Mouse (Mus musculus) intestine, embryonic 15.5 days (tissue): Measurements from ENCODE around the gene Tmem140. TPM values are rescaled to one million over a fixed set of nuclear protein-coding genes. Genes with fewer than 3 reads are reported as not detected.
A peak's percentile ranks its signal among the peaks of the same experiment; 100 is the strongest.

Experiments
- ATAC-seq: fragments of 200-750 bp; cut with Nextera tagmentation; 2 replicates; pipeline ENCODE4 v1.8.0; 2017; ENCODE audit warnings: moderate TSS enrichment, moderate library complexity
- H3K27ac ChIP-seq: fragments of 300-500 bp; sonication (generic); 2 replicates; pipeline ENCODE4 v1.5.1; 2015; ENCODE audit warnings: mild to moderate bottlenecking, inconsistent platforms
- H3K27me3 ChIP-seq: fragments of 300-500 bp; sonication (generic); replicated peaks from 2 replicates; pipeline ENCODE4 v1.6.1; 2015; ENCODE audit warnings: inconsistent platforms
- H3K36me3 ChIP-seq: fragments of 300-500 bp; sonication (generic); 2 replicates; pipeline ENCODE4 v1.6.1; 2015; ENCODE audit warnings: inconsistent platforms
- H3K4me1 ChIP-seq: fragments of 300-500 bp; sonication (generic); replicated peaks from 2 replicates; pipeline ENCODE4 v1.6.1; 2015; ENCODE audit warnings: inconsistent platforms
- H3K4me2 ChIP-seq: fragments of 300-500 bp; sonication (generic); replicated peaks from 2 replicates; pipeline ENCODE4 v1.6.1; 2015; ENCODE audit warnings: mild to moderate bottlenecking, inconsistent platforms
- H3K4me3 ChIP-seq: fragments of 300-500 bp; sonication (generic); replicated peaks from 2 replicates; pipeline ENCODE4 v1.5.1; 2015; ENCODE audit warnings: inconsistent platforms
- H3K9ac ChIP-seq: fragments of 300-500 bp; sonication (generic); 2 replicates; pipeline ENCODE4 v1.6.1; 2015; ENCODE audit warnings: inconsistent platforms
- H3K9me3 ChIP-seq: fragments of 300-500 bp; sonication (generic); 2 replicates; pipeline ENCODE4 v1.6.1; 2016; ENCODE audit warnings: inconsistent platforms
- WGBS: fragments of 180-500 bp; shearing (Covaris S2); methylation state at CpG from one replicate; pipeline ENCODE4 v1.1.7; 2015; 5-methylcytosine and 5-hydroxymethylcytosine counted together
- polyA plus RNA-seq: library from polyadenylated mRNA; unstranded; fragments of >200 nt; fragmentation: Nextera tagmentation; extraction: Ambion mirVana; gene quantifications from 2 replicates; pipeline ENCODE4 v1.2.1, GENCODE M21; 2015

Tmem140 gene
- 1.7 and 1.8 TPM in 2 replicates for polyA plus RNA-seq

DNA sequence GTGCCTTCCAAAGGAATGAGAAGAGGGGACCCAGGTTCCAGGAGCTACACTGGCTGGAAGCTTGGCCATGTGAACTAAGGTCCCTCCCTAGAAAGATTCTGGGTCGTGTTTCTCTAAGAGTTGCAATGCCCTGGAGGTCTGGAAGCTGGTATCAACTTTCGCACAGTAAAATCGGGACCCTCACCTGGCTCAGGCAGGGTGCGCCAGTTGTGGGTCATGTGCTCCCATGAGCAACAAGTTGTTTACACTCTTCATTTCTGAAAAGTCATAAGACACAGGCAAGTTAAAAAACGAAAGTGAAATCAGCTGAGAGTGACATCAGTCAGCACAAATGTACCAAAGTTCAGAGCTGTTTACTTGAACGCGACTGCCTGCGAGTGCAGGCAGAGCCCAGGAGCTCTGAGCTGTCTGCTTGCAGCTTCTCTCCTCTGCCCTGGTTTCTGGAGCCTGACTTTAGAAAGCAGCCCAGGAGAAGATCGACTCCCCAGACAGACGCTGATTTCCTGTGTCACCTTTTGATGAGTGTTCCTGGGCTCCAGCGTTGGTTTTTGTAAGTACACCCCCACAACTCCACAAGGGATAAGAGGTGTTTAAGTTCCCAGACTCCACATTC lies at the start of gene Tmem140:
Gene Tmem140, plus strand, starts transcription at position 356 of the 613 bp plus-strand sequence.
- no peak within 1 kb of the TSS for H3K27ac ChIP-seq
- ATAC-seq: peak; percentile 64

DNA sequence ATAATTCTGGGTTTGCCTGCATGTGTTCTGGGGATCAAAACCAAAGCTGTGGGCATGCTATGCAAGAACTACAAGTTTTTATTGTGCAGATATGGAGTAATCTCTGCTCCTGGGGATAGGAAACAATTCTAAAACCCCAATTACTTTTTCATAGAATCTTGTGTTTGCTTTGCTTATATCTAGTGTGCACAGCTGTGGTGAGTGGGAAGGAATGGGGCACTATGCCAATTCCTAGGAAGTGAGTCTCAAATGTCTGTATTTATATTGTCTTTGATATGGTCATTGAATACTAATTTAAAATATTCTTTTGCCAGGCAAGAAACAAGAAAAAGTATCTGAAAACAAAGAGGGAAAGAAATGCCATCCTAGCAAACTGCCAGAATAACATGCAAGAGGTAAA lies 38.5 kb upstream of the Tmem140 start:
- no peak overlapping the region for H3K27ac ChIP-seq
- no peak for ATAC-seq
- no peak overlapping the region for H3K9ac ChIP-seq
- H3K9me3 ChIP-seq: no peaks in the 10 kb centered on the region
- H3K4me2 ChIP-seq: no peak overlapping the region
- no peak overlapping the region for H3K4me3 ChIP-seq
- H3K36me3 ChIP-seq: no peaks in the 10 kb centered on the region
- H3K4me1 ChIP-seq: no peaks in the 10 kb centered on the region
- no peaks in the 10 kb centered on the region for H3K27me3 ChIP-seq

More for the DNA sequence above, at the start of gene Tmem140:
- H3K9ac ChIP-seq: no peak within 1 kb of the TSS
- H3K27me3 ChIP-seq: no peaks in the 10 kb centered on the region
- H3K4me2 ChIP-seq: peak within 1 kb of the TSS; percentile 46
- no peaks in the 10 kb centered on the region for H3K9me3 ChIP-seq
- peak within 1 kb of the TSS; percentile 20; the same call in 1 of the 2 replicates for H3K4me3 ChIP-seq
- WGBS: 19% methylated on average over 11 of the region's 11 CpGs
- H3K4me1 ChIP-seq: peaks cover 15% of the 10 kb centered on the region; the same call in 1 of the 2 replicates
- H3K36me3 ChIP-seq: no peaks in the 10 kb centered on the region

DNA sequence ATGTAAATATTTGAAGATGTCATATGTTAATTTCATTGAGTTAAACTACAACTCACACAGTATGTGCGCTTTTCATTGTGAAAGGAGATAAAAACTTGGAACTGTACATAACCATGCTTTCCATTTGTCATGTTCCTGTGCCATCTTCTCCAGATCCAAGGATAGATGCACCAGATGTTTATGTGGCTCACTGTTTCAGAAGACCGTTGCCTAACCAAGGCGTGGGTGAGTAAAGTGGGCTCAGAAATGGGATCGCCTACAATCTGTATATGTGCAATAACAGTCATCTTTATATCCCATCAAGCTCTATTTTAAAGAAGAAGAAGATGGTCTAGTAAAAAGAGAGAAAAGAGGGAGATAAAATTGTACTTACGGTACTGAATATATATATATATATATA lies 30.6 kb upstream of the Tmem140 start:
- Histone ChIP-seq H3K27ac (no peak overlapping the region), H3K4me3 (no peak overlapping the region), H3K4me1 (no peaks in the 10 kb centered on the region), H3K9ac (no peak overlapping the region), H3K4me2 (no peak overlapping the region), H3K9me3 (no peaks in the 10 kb centered on the region), H3K27me3 (no peaks in the 10 kb centered on the region), H3K36me3 (no peaks in the 10 kb centered on the region)
- WGBS: 96% methylated on average over 5 of the region's 5 CpGs
- no peak for ATAC-seq

DNA sequence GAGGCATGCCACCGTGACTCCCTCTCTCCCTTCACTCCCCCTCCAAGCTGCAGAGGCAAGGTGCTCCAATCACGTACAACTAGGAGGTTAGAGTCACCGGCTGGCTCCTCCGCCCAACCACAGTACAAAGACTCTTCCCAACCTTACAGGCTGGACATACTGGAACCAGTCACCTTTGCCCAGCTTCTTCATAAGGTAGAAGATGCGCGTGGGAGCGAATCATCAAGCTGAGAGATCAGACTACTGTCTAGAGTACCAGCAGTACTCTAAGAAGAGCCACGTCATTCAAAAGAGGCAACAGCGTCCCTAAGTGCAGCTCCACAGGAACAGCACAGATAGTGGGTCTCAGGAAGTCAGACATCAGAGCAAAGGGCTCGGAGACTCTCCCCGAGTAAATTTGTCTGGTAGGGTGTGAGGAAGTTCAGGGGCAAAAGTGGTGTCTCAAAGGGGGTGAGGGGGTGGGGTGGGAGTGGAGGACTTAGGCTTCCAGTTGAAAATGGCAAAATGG lies 1.3 kb upstream of the Tmem140 start:
- Histone ChIP-seq H3K27me3 (no peaks in the 10 kb centered on the region), H3K9ac (no peak overlapping the region), H3K27ac (no peak overlapping the region), H3K4me3 (no peak overlapping the region), H3K4me1 (peaks cover 11% of the 10 kb centered on the region; the same call in 1 of the 2 replicates), H3K9me3 (no peaks in the 10 kb centered on the region), H3K4me2 (no peak overlapping the region), H3K36me3 (no peaks in the 10 kb centered on the region)
- WGBS: 91% methylated on average over 11 of the region's 11 CpGs
- no peak for ATAC-seq

DNA sequence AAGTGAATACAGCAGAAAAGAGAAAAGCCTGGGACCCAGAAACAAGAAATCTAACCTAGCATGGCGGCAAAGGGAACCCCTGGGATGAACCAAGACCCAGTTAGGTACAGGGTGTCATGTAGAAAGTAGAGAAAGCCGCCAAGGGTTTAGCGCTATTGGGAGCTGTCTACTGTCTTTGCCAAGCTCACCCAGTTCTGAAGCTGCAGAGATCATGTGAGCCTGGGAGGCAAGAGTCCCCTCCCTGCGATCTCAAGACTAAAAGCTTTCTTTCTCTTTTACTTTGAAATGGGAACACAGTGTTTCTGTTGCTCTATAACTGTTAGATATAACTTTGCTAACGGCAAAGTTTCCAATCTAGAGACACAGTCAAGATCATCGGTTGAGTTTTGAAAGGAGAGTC lies 565 bp upstream of the Tmem140 start:
- ATAC-seq: peak; percentile 2; the same call in 1 of the 2 replicates
- H3K4me2 ChIP-seq: peak overlapping the region; percentile 46
- WGBS: 91% methylated on average over 6 of the region's 6 CpGs
- H3K27me3 ChIP-seq: no peaks in the 10 kb centered on the region
- no peaks in the 10 kb centered on the region for H3K9me3 ChIP-seq
- H3K4me3 ChIP-seq: no peak overlapping the region
- H3K27ac ChIP-seq: no peak overlapping the region
- H3K4me1 ChIP-seq: peaks cover 15% of the 10 kb centered on the region; the same call in 1 of the 2 replicates
- H3K36me3 ChIP-seq: no peaks in the 10 kb centered on the region
- H3K9ac ChIP-seq: no peak overlapping the region

DNA sequence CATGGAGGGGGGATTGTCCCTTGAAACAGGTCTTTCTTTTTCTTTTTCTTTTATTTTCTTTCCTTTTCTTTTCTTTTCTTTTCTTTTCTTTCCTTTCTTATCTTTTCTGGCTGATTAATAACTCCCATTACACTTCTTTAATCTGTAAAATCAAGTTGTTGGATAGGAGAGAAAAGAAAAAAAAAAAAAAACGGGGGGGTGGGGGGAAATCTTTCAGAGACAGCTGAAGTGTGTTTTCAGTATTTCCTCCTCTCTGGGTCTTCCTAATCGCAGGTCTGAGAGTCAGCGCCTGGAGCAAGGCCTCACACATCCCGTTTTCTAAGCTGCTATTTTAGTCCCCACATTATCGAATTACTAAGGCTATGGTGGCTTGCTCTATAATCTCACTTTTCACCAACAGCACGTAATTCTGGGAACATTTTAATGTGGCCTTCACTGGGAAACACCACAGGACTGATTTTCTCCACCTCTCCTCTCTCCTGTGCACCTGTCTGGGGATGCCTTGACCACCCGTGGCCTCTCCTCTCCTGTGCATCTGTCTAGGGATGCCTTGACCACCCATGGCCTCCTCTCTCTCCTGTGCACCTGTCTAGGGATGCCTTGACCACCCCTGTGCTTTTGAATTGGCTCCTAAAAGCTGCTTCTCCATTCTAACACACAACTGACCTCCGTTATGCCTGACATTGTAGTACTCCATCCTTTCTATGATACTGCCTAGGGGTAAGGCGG lies 1.0 kb downstream of the Tmem140 start:
- no peak overlapping the region for H3K27ac ChIP-seq
- no peak for ATAC-seq
- WGBS: 67% methylated on average over 9 of the region's 9 CpGs
- H3K4me2 ChIP-seq: peak overlapping the region; percentile 14; the same call in 1 of the 2 replicates
- H3K9ac ChIP-seq: no peak overlapping the region
- H3K27me3 ChIP-seq: no peaks in the 10 kb centered on the region
- H3K4me3 ChIP-seq: no peak overlapping the region
- no peaks in the 10 kb centered on the region for H3K9me3 ChIP-seq
- peaks cover 15% of the 10 kb centered on the region; the same call in 1 of the 2 replicates for H3K4me1 ChIP-seq
- H3K36me3 ChIP-seq: no peaks in the 10 kb centered on the region

DNA sequence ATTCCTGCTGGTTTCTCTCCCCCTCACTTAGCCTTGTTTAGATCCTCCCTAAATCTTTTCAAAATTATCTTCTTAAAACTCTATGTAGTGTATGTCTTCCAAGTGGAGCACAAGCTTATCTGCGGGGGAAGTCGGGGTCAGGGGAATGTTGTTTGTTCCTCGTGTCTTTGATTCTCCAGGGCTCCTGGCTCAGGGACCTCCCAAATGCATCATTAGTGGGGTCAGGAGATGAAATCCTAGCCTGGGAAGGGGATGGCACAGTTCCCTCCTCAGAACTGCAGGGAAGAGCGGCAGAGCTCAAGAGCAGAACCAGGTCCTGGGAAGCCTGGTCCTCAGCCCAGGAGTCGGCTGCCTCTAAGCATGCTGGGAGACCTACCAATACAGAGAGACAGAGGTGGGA lies 2.3 kb downstream of the Tmem140 start:
- H3K4me2 ChIP-seq: no peak overlapping the region
- H3K27me3 ChIP-seq: no peaks in the 10 kb centered on the region
- no peaks in the 10 kb centered on the region for H3K36me3 ChIP-seq
- H3K9ac ChIP-seq: no peak overlapping the region
- H3K4me1 ChIP-seq: peaks cover 15% of the 10 kb centered on the region; the same call in 1 of the 2 replicates
- H3K4me3 ChIP-seq: no peak overlapping the region
- peak overlapping the region; percentile 27; the same call in 1 of the 2 replicates for H3K27ac ChIP-seq
- ATAC-seq: no peak
- no peaks in the 10 kb centered on the region for H3K9me3 ChIP-seq
- WGBS: 46% methylated on average over 5 of the region's 5 CpGs

DNA sequence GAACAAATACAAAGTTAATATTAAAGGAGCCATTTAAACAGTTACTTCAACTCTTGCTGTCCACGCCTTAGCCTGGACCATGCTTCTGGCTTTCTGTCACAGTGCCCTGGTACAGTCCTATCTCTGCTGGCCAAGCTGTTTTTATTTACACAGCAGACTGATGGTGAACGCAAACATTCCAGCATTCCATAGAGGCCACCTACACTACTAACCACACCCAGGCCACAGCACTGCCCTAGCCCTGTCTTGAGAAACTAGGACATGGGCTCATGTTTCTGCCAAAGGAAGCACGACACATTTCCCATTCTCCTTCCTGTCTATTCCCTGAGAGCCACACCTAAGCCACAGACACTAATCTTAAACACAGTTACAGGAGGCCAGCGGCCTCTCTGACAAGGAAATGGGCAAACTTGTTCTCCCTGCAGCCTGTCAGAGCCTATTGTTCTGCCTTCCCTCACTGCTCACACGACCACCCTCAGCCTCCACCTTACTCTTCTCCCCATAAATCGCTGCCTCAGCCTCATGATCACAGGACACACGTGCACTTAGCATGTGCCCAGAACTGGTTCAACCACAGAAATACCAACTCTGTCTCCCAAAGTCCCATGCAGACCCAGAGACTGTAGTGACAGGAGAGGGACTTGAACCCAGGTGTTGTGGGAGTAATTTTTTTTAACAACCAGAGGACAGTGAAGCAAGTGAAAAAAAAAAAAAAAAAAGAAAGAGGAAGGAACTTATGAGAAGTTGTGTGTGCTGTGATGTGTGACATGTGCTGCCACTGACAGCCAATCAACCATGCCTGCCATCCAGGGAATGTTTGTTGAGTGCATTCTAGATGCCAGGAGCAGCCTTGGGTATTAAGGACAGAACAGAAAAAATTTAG lies 3.0 kb downstream of the Tmem140 start:
- H3K36me3 ChIP-seq: no peaks in the 10 kb centered on the region
- H3K4me2 ChIP-seq: peak overlapping the region; percentile 14; the same call in 1 of the 2 replicates
- peak overlapping the region; percentile 54; the same call in 1 of the 2 replicates for H3K27ac ChIP-seq
- H3K9me3 ChIP-seq: no peaks in the 10 kb centered on the region
- peak; percentile 62 for ATAC-seq
- no peaks in the 10 kb centered on the region for H3K27me3 ChIP-seq
- WGBS: 29% methylated on average over 7 of the region's 7 CpGs
- peaks cover 15% of the 10 kb centered on the region; the same call in 1 of the 2 replicates for H3K4me1 ChIP-seq
- H3K9ac ChIP-seq: no peak overlapping the region
- H3K4me3 ChIP-seq: no peak overlapping the region

DNA sequence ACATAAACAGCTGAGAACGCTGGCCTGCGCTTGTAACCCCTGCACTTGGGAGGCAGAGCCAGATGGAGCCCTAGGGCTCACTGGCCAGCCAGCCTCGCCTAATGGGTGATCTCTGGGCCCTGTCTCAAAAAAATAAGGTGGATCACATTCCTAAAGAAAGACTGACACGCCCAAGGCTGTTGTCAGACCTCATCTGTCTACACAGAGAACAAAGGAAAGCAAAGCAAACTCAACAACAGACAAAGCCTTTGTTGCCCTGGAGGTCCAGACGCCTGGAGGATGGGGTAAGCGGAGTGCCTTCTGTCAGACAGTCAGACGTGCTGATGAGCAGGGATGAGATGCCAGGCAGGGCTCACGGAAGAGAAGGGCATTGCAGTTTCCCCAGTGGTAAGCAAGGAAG lies 3.8 kb downstream of the Tmem140 start:
- Histone ChIP-seq H3K9me3 (no peaks in the 10 kb centered on the region), H3K9ac (no peak overlapping the region), H3K27ac (no peak overlapping the region), H3K36me3 (no peaks in the 10 kb centered on the region), H3K4me3 (no peak overlapping the region), H3K27me3 (no peaks in the 10 kb centered on the region), H3K4me1 (peaks cover 15% of the 10 kb centered on the region; the same call in 1 of the 2 replicates), H3K4me2 (no peak overlapping the region)
- no peak for ATAC-seq
- 70% methylated on average over 8 of the region's 8 CpGs for WGBS

DNA sequence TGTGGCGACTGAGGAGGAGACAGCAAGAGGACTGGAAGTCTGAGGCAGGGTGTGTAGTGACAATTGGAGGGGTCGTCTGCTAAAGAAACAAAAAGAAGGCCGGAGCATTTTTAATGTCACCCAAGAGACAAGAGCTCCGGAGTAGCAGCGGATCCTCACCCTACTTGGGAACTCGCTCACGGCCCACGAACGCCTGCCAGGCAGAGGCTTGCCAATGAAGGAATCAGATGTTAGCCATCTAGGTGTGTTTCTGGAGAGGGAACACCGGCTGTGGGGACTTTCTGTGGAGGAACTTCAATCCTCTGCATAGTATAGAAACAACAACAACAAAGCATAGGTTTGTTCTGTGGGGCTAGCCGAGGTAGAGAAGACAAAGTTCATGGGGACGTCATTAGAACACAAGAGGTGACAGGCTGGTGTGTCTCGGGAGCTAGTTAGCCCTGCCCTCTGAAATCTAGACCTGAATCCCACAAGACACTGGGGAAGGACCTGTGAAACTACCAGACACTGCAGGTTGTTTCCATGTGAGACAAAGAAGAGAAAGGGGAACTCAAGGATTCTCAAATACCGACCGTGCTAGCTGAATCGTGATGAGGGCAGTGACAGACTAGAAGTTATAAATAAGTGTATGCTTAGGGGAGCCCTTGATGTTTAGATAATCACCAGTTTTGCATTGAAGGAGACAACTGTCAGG lies 4.5 kb downstream of the Tmem140 start:
- no peak overlapping the region for H3K27ac ChIP-seq
- no peak overlapping the region for H3K9ac ChIP-seq
- H3K4me3 ChIP-seq: no peak overlapping the region
- ATAC-seq: no peak
- H3K4me2 ChIP-seq: no peak overlapping the region
- H3K4me1 ChIP-seq: peaks cover 15% of the 10 kb centered on the region; the same call in 1 of the 2 replicates
- H3K27me3 ChIP-seq: no peaks in the 10 kb centered on the region
- H3K9me3 ChIP-seq: no peaks in the 10 kb centered on the region
- no peaks in the 10 kb centered on the region for H3K36me3 ChIP-seq
- 79% methylated on average over 16 of the region's 16 CpGs for WGBS

DNA sequence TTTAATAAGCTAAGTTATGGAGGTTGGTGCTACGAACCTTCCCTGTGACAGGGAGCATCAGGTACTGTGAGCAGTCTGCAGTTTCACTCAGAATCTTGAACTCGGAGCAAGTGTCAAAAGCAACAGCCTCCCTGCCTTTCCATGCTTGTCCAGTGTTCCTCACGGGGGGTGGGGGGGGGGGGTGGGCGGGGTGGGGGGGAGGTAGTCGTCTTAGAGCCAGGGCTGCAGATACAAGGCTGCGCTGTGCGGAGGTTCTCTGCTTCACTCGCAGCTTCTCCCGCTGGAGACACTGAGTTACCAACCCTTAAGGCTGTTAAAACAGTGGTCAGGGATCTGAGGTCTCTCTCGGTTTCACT lies 5.0 kb downstream of the Tmem140 start:
- no peak overlapping the region for H3K4me2 ChIP-seq
- no peaks in the 10 kb centered on the region for H3K9me3 ChIP-seq
- no peak overlapping the region for H3K4me3 ChIP-seq
- H3K4me1 ChIP-seq: peaks cover 15% of the 10 kb centered on the region; the same call in 1 of the 2 replicates
- 72% methylated on average over 10 of the region's 10 CpGs for WGBS
- no peak overlapping the region for H3K27ac ChIP-seq
- no peak overlapping the region for H3K9ac ChIP-seq
- no peak for ATAC-seq
- H3K36me3 ChIP-seq: no peaks in the 10 kb centered on the region
- H3K27me3 ChIP-seq: no peaks in the 10 kb centered on the region
